Mouse (Mus musculus): Measurements from ENCODE around the gene Panx2.

- TF ChIP-seq JUN (IDR thresholded peaks at IDR 0.05; ENCODE audit: insufficient read depth, low read depth, low read length) (no peak), POLR2A (IDR thresholded peaks at IDR 0.05; ENCODE audit: low read depth, low read length) (no peak), CTCF (conservative IDR thresholded peaks at IDR 0.05 in 1 of 2, IDR thresholded peaks at IDR 0.05 in 1 of 2; ENCODE audit: low read depth in 2 of 2, low read length in 2 of 2) (no peak), MAX (IDR thresholded peaks at IDR 0.05; ENCODE audit: low read length) (no peak), RAD21 (IDR thresholded peaks at IDR 0.05; ENCODE audit: low read depth, low read length) (no peak), KAT2A (IDR thresholded peaks at IDR 0.05; ENCODE audit: insufficient replicate concordance, low read length) (no peak), E2F4 (IDR thresholded peaks at IDR 0.05; ENCODE audit: insufficient replicate concordance, low read depth, low read length) (no peak), MEF2A (IDR thresholded peaks at IDR 0.05; ENCODE audit: borderline replicate concordance, low read depth, low read length) (no peak), UBTF (IDR thresholded peaks at IDR 0.05; ENCODE audit: low read depth, low read length) (no peak), EP300 (IDR thresholded peaks at IDR 0.05; ENCODE audit: low read length) (no peak), POLR2AphosphoS2 (IDR thresholded peaks at IDR 0.05; ENCODE audit: low read depth, low read length) (no peak), GABPA (IDR thresholded peaks at IDR 0.05; ENCODE audit: insufficient replicate concordance, low read depth, low read length) (no peak), ZNF384 (IDR thresholded peaks at IDR 0.05; ENCODE audit: low read depth, low read length) (no peak)
These were observed 1.4 kb downstream of the Panx2 start for GRCm38 (mm10) chr15:89060811-89061460.
